In genomic region chr9:22086012-22086411, GRCm38 (mm10) we compare ENCODE assay signal across 8 mouse cellular contexts. TPM values are rescaled to one million over a fixed set of nuclear protein-coding genes. Genes with fewer than 3 reads are reported as not detected.
DNase-seq lines count a peak whose midpoint lies in the region; ATAC-seq and TF ChIP-seq lines count a peak whose summit lies in the region.

No protein-coding gene starts in this region.

- H3K4me2 ChIP-seq in heart, embryonic 16.5 days (ENCODE audit: low read depth, low read length) = peak overlapping the region; percentile 78
- H3K4me2 ChIP-seq in hindbrain, embryonic 11.5 days (replicated peaks; ENCODE audit: low read depth, low read length) = peak overlapping the region; percentile 53
- H3K4me2 ChIP-seq in midbrain, embryonic 11.5 days = peak overlapping the region; percentile 81

- no peak for ATAC-seq in heart, embryonic 16.5 days (replicated peaks; ENCODE audit: extremely low read depth, insufficient read depth, low FRiP score)
- ATAC-seq in hindbrain, embryonic 11.5 days (ENCODE audit: low FRiP score) = no peak
- ATAC-seq in midbrain, embryonic 11.5 days (ENCODE audit: low FRiP score) = no peak
- ATAC-seq in inflammation-experienced regulatory T-cells, adult 6 months = no peak

- WGBS in heart, embryonic 16.5 days = 73% methylated on average over 6 of the region's 6 CpGs
- WGBS in hindbrain, embryonic 11.5 days = 76% methylated on average over 6 of the region's 6 CpGs
- whole genome bisulfite sequencing in midbrain, embryonic 11.5 days = 77% methylated on average over 6 of the region's 6 CpGs

- no peak for TF ChIP-seq CTCF in MEL (IDR thresholded peaks at IDR 0.05 in 2 of 3, conservative IDR thresholded peaks at IDR 0.05 in 1 of 3; ENCODE audit: control insufficient read depth in 1 of 3, insufficient read depth in 1 of 3, low read depth in 2 of 3, low read length in 3 of 3, poor library complexity in 1 of 3, severe bottlenecking in 1 of 3)

- peaks cover 10% of the 10 kb centered on the region for H3K79me2 ChIP-seq in MEL (ENCODE audit: control insufficient read depth, insufficient read depth, low read length, poor library complexity)

- no peak for TF ChIP-seq POLR2A in MEL (IDR thresholded peaks at IDR 0.05; ENCODE audit: control insufficient read depth in 1 of 2, insufficient read depth in 1 of 2, low read depth in 1 of 2, low read length in 2 of 2, poor library complexity in 1 of 2)

- TF ChIP-seq EP300 in MEL (IDR thresholded peaks at IDR 0.05; ENCODE audit: low read depth in 1 of 2, low read length in 2 of 2) = no peak

- DNase-seq in heart, adult 8-10 months (ENCODE audit: low spot score) = no peak
- DNase-seq in MEL (ENCODE audit: low read depth, low spot score) = no peak
- no peak for DNase-seq in hindbrain, embryonic 11.5 days (ENCODE audit: low spot score)
- DNase-seq in midbrain, embryonic 11.5 days (ENCODE audit: low spot score, missing footprints) = no peak
- no peak for DNase-seq in thymus, postnatal 10 days (ENCODE audit: low spot score in 2 of 2)
- DNase-seq in urinary bladder, postnatal 36 days (ENCODE audit: low spot score in 2 of 2) = no peak

- H3K9ac ChIP-seq in heart, embryonic 16.5 days (ENCODE audit: low read length) = peak overlapping the region; percentile 86
- peak overlapping the region; percentile 73 for H3K9ac ChIP-seq in MEL (ENCODE audit: control insufficient read depth, low read depth, low read length, poor library complexity, severe bottlenecking)
- H3K9ac ChIP-seq in hindbrain, embryonic 11.5 days (ENCODE audit: low read depth, low read length) = peak overlapping the region; percentile 44
- H3K9ac ChIP-seq in midbrain, embryonic 11.5 days (ENCODE audit: low read length) = peak overlapping the region; percentile 75

- peak overlapping the region; percentile 83 for H3K27ac ChIP-seq in heart, embryonic 16.5 days (ENCODE audit: low read length)
- H3K27ac ChIP-seq in MEL (ENCODE audit: control insufficient read depth, low read depth, low read length) = no peak overlapping the region
- no peak overlapping the region for H3K27ac ChIP-seq in hindbrain, embryonic 11.5 days (ENCODE audit: low read depth, low read length)
- no peak overlapping the region for H3K27ac ChIP-seq in midbrain, embryonic 11.5 days (ENCODE audit: low read depth, low read length)

- H3K4me3 ChIP-seq in heart, embryonic 16.5 days (ENCODE audit: low read length) = peak overlapping the region; percentile 85
- peak overlapping the region; percentile 73 to 79 for H3K4me3 ChIP-seq in MEL (ENCODE audit: control insufficient read depth in 1 of 2, insufficient read depth in 1 of 2, low read depth in 2 of 2, low read length in 2 of 2)
- H3K4me3 ChIP-seq in hindbrain, embryonic 11.5 days (ENCODE audit: low read depth, low read length) = peak overlapping the region; percentile 49
- H3K4me3 ChIP-seq in midbrain, embryonic 11.5 days (ENCODE audit: low read depth, low read length) = peak overlapping the region; percentile 74

- H3K9me3 ChIP-seq in heart, embryonic 16.5 days (replicated peaks; ENCODE audit: control insufficient read depth, low read length) = no peaks in the 10 kb centered on the region
- H3K9me3 ChIP-seq in MEL (replicated peaks; ENCODE audit: insufficient read depth, low read length) = no peaks in the 10 kb centered on the region
- H3K9me3 ChIP-seq in hindbrain, embryonic 11.5 days (ENCODE audit: control insufficient read depth, low read length) = no peaks in the 10 kb centered on the region
- no peaks in the 10 kb centered on the region for H3K9me3 ChIP-seq in midbrain, embryonic 11.5 days (ENCODE audit: control insufficient read depth, low read length)

- no peak for TF ChIP-seq RAD21 in MEL (IDR thresholded peaks at IDR 0.05; ENCODE audit: low read depth, low read length)

- peaks cover 7% of the 10 kb centered on the region for H3K4me1 ChIP-seq in heart, embryonic 16.5 days (ENCODE audit: control insufficient read depth, insufficient read depth, low read length)
- peaks cover 6 to 11% of the 10 kb centered on the region in 2 experiments for H3K4me1 ChIP-seq in MEL (ENCODE audit: control insufficient read depth in 1 of 2, insufficient read depth in 2 of 2, low read length in 2 of 2)
- peaks cover 3% of the 10 kb centered on the region; the same call in 1 of the 2 replicates for H3K4me1 ChIP-seq in hindbrain, embryonic 11.5 days (replicated peaks; ENCODE audit: control insufficient read depth, insufficient read depth, low read length)
- H3K4me1 ChIP-seq in midbrain, embryonic 11.5 days (ENCODE audit: control insufficient read depth, insufficient read depth, low read length) = peaks cover 8% of the 10 kb centered on the region

- H3K27me3 ChIP-seq in heart, embryonic 16.5 days (ENCODE audit: control insufficient read depth, insufficient read depth, low read length) = no peaks in the 10 kb centered on the region
- H3K27me3 ChIP-seq in MEL (ENCODE audit: control insufficient read depth in 1 of 2, insufficient read depth in 2 of 2, low read length in 2 of 2) = no peaks in the 10 kb centered on the region
- H3K27me3 ChIP-seq in hindbrain, embryonic 11.5 days (ENCODE audit: control insufficient read depth, insufficient read depth, low read length) = no peaks in the 10 kb centered on the region
- no peaks in the 10 kb centered on the region for H3K27me3 ChIP-seq in midbrain, embryonic 11.5 days (ENCODE audit: control insufficient read depth, insufficient read depth, low read length)

- H3K36me3 ChIP-seq in heart, embryonic 16.5 days (ENCODE audit: control insufficient read depth, insufficient read depth) = no peaks in the 10 kb centered on the region
- H3K36me3 ChIP-seq in MEL (ENCODE audit: control insufficient read depth in 1 of 2, insufficient read depth in 2 of 2, low read length in 2 of 2) = peaks cover 0 to 9% of the 10 kb centered on the region in 2 experiments; a peak in 2 of 4 replicates
- H3K36me3 ChIP-seq in hindbrain, embryonic 11.5 days (ENCODE audit: control insufficient read depth, insufficient read depth, low read length) = no peaks in the 10 kb centered on the region
- H3K36me3 ChIP-seq in midbrain, embryonic 11.5 days (ENCODE audit: control insufficient read depth, insufficient read depth, low read length) = no peaks in the 10 kb centered on the region

TF ChIP-seq in MEL, 35 proteins besides CTCF, POLR2A, EP300 and RAD21 (continues in another document):
- no peak for TF ChIP-seq HCFC1 (IDR thresholded peaks at IDR 0.05; ENCODE audit: low read depth, low read length)

RNA-seq across cellular contexts. Expression of gene Ecsit, which starts 0.8 kb away (rescaled TPM):
- 68.8 and 73.1 TPM in 2 replicates for polyA plus RNA-seq in heart, embryonic 16.5 days (2015; fragmentation: Nextera tagmentation; extraction: Ambion mirVana)
- 100 to 1,000 TPM; 101 to 109 (median 106) TPM for total RNA-seq in heart, adult 8-10 months (2022)
- 167 and 183 TPM in 2 replicates for total RNA-seq in MEL (2012; rRNA removed)
- 100 to 1,000 TPM in 1 of 2 experiments, 10 to 100 TPM in 1; 87.6 to 211 TPM for polyA plus RNA-seq in MEL (2012; ENCODE audit: insufficient read depth in 1 of 2, insufficient read length in 2 of 2, low read depth in 1 of 2, low replicate concordance in 2 of 2, missing spikeins in 1 of 2)
- 32.4 and 38.4 TPM in 2 replicates for polyA plus RNA-seq in hindbrain, embryonic 11.5 days (2014; fragmentation: Nextera tagmentation; extraction: Ambion mirVana)
- polyA plus RNA-seq in midbrain, embryonic 11.5 days (2014; fragmentation: Nextera tagmentation; extraction: Ambion mirVana) = 31.2 and 31.5 TPM in 2 replicates
- 10 to 100 TPM; 27.7 to 40.0 (median 37.7) TPM for polyA plus RNA-seq in inflammation-experienced regulatory T-cells, adult 6 months (2017; shearing (Covaris generic))

RNA-seq across cellular contexts. Expression of gene Cnn1, which starts 13.0 kb away (rescaled TPM):
- polyA plus RNA-seq in heart, embryonic 16.5 days (2015; fragmentation: Nextera tagmentation; extraction: Ambion mirVana) = 140 and 164 TPM in 2 replicates
- total RNA-seq in heart, adult 8-10 months (2022) = 1 to 10 TPM; 3.4 to 8.7 (median 6.1) TPM
- 0.10 and 0.19 TPM in 2 replicates for total RNA-seq in MEL (2012; rRNA removed)
- polyA plus RNA-seq in MEL (2012; ENCODE audit: insufficient read depth in 1 of 2, insufficient read length in 2 of 2, low read depth in 1 of 2, low replicate concordance in 2 of 2, missing spikeins in 1 of 2) = under 1 TPM in 1 of 2 experiments, not detected in 1; 0.06 TPM
- polyA plus RNA-seq in hindbrain, embryonic 11.5 days (2014; fragmentation: Nextera tagmentation; extraction: Ambion mirVana) = 1.8 and 2.1 TPM in 2 replicates
- 1.3 and 1.6 TPM in 2 replicates for polyA plus RNA-seq in midbrain, embryonic 11.5 days (2014; fragmentation: Nextera tagmentation; extraction: Ambion mirVana)
- under 1 TPM; 0.20 to 0.36 (median 0.32) TPM for polyA plus RNA-seq in inflammation-experienced regulatory T-cells, adult 6 months (2017; shearing (Covaris generic))

RNA-seq across cellular contexts. Expression of gene Zfp653, which starts 14.8 kb away (rescaled TPM):
- 10.4 and 10.7 TPM in 2 replicates for polyA plus RNA-seq in heart, embryonic 16.5 days (2015; fragmentation: Nextera tagmentation; extraction: Ambion mirVana)
- total RNA-seq in heart, adult 8-10 months (2022) = 1 to 10 TPM; 3.0 to 5.0 (median 4.7) TPM
- 16.7 and 19.2 TPM in 2 replicates for total RNA-seq in MEL (2012; rRNA removed)
- polyA plus RNA-seq in MEL (2012; ENCODE audit: insufficient read depth in 1 of 2, insufficient read length in 2 of 2, low read depth in 1 of 2, low replicate concordance in 2 of 2, missing spikeins in 1 of 2) = 10 to 100 TPM in 1 of 2 experiments, not detected in 1; 40.4 TPM
- 8.1 and 9.2 TPM in 2 replicates for polyA plus RNA-seq in hindbrain, embryonic 11.5 days (2014; fragmentation: Nextera tagmentation; extraction: Ambion mirVana)
- polyA plus RNA-seq in midbrain, embryonic 11.5 days (2014; fragmentation: Nextera tagmentation; extraction: Ambion mirVana) = 7.6 and 7.9 TPM in 2 replicates
- polyA plus RNA-seq in inflammation-experienced regulatory T-cells, adult 6 months (2017; shearing (Covaris generic)) = 1 to 10 TPM; 2.9 to 7.0 (median 6.5) TPM

RNA-seq across cellular contexts. Expression of gene Gm49318, which starts 15.0 kb away (rescaled TPM):
- not detected in 2 replicates for polyA plus RNA-seq in heart, embryonic 16.5 days (2015; fragmentation: Nextera tagmentation; extraction: Ambion mirVana)
- under 1 TPM in 1 of 4 experiments, not detected in 3; 0.66 TPM for total RNA-seq in heart, adult 8-10 months (2022)
- total RNA-seq in MEL (2012; rRNA removed) = not detected in 2 replicates
- not detected for polyA plus RNA-seq in MEL (2012; ENCODE audit: insufficient read depth in 1 of 2, insufficient read length in 2 of 2, low read depth in 1 of 2, low replicate concordance in 2 of 2, missing spikeins in 1 of 2)
- 0.56 TPM in 1 of 2 replicates, not detected in the other for polyA plus RNA-seq in hindbrain, embryonic 11.5 days (2014; fragmentation: Nextera tagmentation; extraction: Ambion mirVana)
- polyA plus RNA-seq in midbrain, embryonic 11.5 days (2014; fragmentation: Nextera tagmentation; extraction: Ambion mirVana) = not detected in 2 replicates
- not detected for polyA plus RNA-seq in inflammation-experienced regulatory T-cells, adult 6 months (2017; shearing (Covaris generic))

RNA-seq across cellular contexts. Expression of gene Elof1, which starts 31.0 kb away (rescaled TPM):
- polyA plus RNA-seq in heart, embryonic 16.5 days (2015; fragmentation: Nextera tagmentation; extraction: Ambion mirVana) = 111 and 117 TPM in 2 replicates
- total RNA-seq in heart, adult 8-10 months (2022) = 10 to 100 TPM; 34.9 to 42.6 (median 39.3) TPM
- 390 and 421 TPM in 2 replicates for total RNA-seq in MEL (2012; rRNA removed)
- 100 to 1,000 TPM in 1 of 2 experiments, not detected in 1; 505 TPM for polyA plus RNA-seq in MEL (2012; ENCODE audit: insufficient read depth in 1 of 2, insufficient read length in 2 of 2, low read depth in 1 of 2, low replicate concordance in 2 of 2, missing spikeins in 1 of 2)
- polyA plus RNA-seq in hindbrain, embryonic 11.5 days (2014; fragmentation: Nextera tagmentation; extraction: Ambion mirVana) = 211 and 213 TPM in 2 replicates
- polyA plus RNA-seq in midbrain, embryonic 11.5 days (2014; fragmentation: Nextera tagmentation; extraction: Ambion mirVana) = 208 and 225 TPM in 2 replicates
- polyA plus RNA-seq in inflammation-experienced regulatory T-cells, adult 6 months (2017; shearing (Covaris generic)) = 10 to 100 TPM; 76.4 to 98.9 (median 89.4) TPM

Comparison
In these comparisons a context has a peak if more than half of its experiments do, and no peak if none do; other contexts are left out.
1. RNA of gene Cnn1, which starts 13.0 kb away (polyA plus RNA-seq): 140 to 164 TPM in heart, embryonic 16.5 days; 1.8 to 2.1 TPM in hindbrain, embryonic 11.5 days, 1.3 to 1.6 TPM in midbrain, embryonic 11.5 days, 0.20 to 0.36 TPM in inflammation-experienced regulatory T-cells, adult 6 months and 0.06 TPM in MEL; every median in the first group is over 10 times any median in the second.
2. Peak in every context shown above with its lines, with median percentiles within 50 percentile points of each other: H3K4me2 ChIP-seq, H3K4me3 ChIP-seq and H3K9ac ChIP-seq.